In genomic region chr2:43787141-43787540, GRCm38 (mm10) we compare ENCODE assay signal across 9 mouse cellular contexts. TPM values are rescaled to one million over a fixed set of nuclear protein-coding genes. Genes with fewer than 3 reads are reported as not detected.
A peak's percentile ranks its signal among the peaks of the same experiment; 100 is the strongest.
DNase-seq lines count a peak whose midpoint lies in the region; ATAC-seq and TF ChIP-seq lines count a peak whose summit lies in the region.
"Had no signal": no experiment of that assay in that cellular context is flagged by ENCODE, and none has a peak within 500 bp of the region (broad histone marks: within the 10 kb centered on the region; RNA-seq: fewer than 3 reads in every experiment).

No protein-coding gene starts in this region.

- TF ChIP-seq CTCF in spleen, adult 2 months (IDR thresholded peaks at IDR 0.05; ENCODE audit: extremely low read depth, insufficient read depth, insufficient read length, insufficient replicate concordance): peak; percentile 29; the same call in 1 of the 2 replicates
- TF ChIP-seq CTCF in hindbrain, postnatal 0 days (IDR thresholded peaks at IDR 0.05; ENCODE audit: low read depth): peak; percentile 77

- ATAC-seq in hindbrain, postnatal 0 days: peak; percentile 88

- H3K4me3 ChIP-seq in spleen, adult 2 months (ENCODE audit: extremely low read depth, insufficient read depth, insufficient read length): no peak overlapping the region
- H3K4me3 ChIP-seq in embryonic facial prominence, embryonic 10.5 days: no peak overlapping the region
- no peak overlapping the region for H3K4me3 ChIP-seq in hindbrain, postnatal 0 days (ENCODE audit: low read length)
- H3K4me3 ChIP-seq: embryonic facial prominence, embryonic 13.5 days had no signal

- no peaks in the 10 kb centered on the region for H3K9me3 ChIP-seq in embryonic facial prominence, embryonic 10.5 days
- no peaks in the 10 kb centered on the region for H3K9me3 ChIP-seq in hindbrain, postnatal 0 days (ENCODE audit: low read length)
- H3K9me3 ChIP-seq: embryonic facial prominence, embryonic 13.5 days had no signal

- TF ChIP-seq POLR2A in spleen, adult 2 months (IDR thresholded peaks at IDR 0.05; ENCODE audit: low read depth, low read length): no peak

- WGBS in spleen, adult 2 months: 80% methylated on average over 12 of the region's 12 CpGs
- 51% methylated on average over 12 of the region's 12 CpGs for WGBS in embryonic facial prominence, embryonic 10.5 days
- WGBS in hindbrain, postnatal 0 days: 37% methylated on average over 12 of the region's 12 CpGs

- H3K27ac ChIP-seq in spleen, adult 2 months (ENCODE audit: insufficient read depth, low read length): no peak overlapping the region
- H3K27ac ChIP-seq in embryonic facial prominence, embryonic 10.5 days (replicated peaks): no peak overlapping the region
- no peak overlapping the region for H3K27ac ChIP-seq in hindbrain, postnatal 0 days
- H3K27ac ChIP-seq: embryonic facial prominence, embryonic 13.5 days had no signal

- H3K4me2 ChIP-seq in hindbrain, postnatal 0 days (ENCODE audit: low read depth, low read length): no peak overlapping the region
- H3K4me2 ChIP-seq: embryonic facial prominence, embryonic 13.5 days had no signal

- no peak overlapping the region for H3K9ac ChIP-seq in hindbrain, postnatal 0 days (replicated peaks; ENCODE audit: low read length)
- H3K9ac ChIP-seq: embryonic facial prominence, embryonic 13.5 days had no signal

- no peaks in the 10 kb centered on the region for H3K27me3 ChIP-seq in spleen, adult 2 months (ENCODE audit: control insufficient read depth, insufficient read depth, low read length)
- H3K27me3 ChIP-seq in embryonic facial prominence, embryonic 10.5 days (replicated peaks; ENCODE audit: low read depth, poor library complexity, severe bottlenecking): peaks cover 14% of the 10 kb centered on the region
- no peaks in the 10 kb centered on the region for H3K27me3 ChIP-seq in hindbrain, postnatal 0 days (ENCODE audit: insufficient read depth, low read length)

- H3K36me3 ChIP-seq in spleen, adult 2 months (ENCODE audit: control insufficient read depth, insufficient read depth, low read length): peaks cover 7% of the 10 kb centered on the region
- no peaks in the 10 kb centered on the region for H3K36me3 ChIP-seq in embryonic facial prominence, embryonic 10.5 days (replicated peaks)
- H3K36me3 ChIP-seq in hindbrain, postnatal 0 days (ENCODE audit: insufficient read depth, low read length): no peaks in the 10 kb centered on the region
- H3K36me3 ChIP-seq: embryonic facial prominence, embryonic 13.5 days had no signal

- DNase-seq in spleen, adult 2 months (ENCODE audit: low read depth in 1 of 2, low spot score in 2 of 2): no peak
- no peak for DNase-seq in spleen, postnatal 4 days (ENCODE audit: low spot score in 2 of 2)
- DNase-seq in adrenal gland, postnatal 36 days: peak; percentile 33 to 57
- peak; percentile 41 for DNase-seq in embryonic facial prominence, embryonic 10.5 days (ENCODE audit: low spot score)
- DNase-seq in hindbrain, postnatal 0 days (ENCODE audit: low spot score): peak; percentile 82
- DNase-seq in lung, postnatal 10 days: peak; percentile 52
- DNase-seq in right cerebral cortex, postnatal 14 days: peak; percentile 39
- no peak for DNase-seq in urinary bladder, postnatal 4 days (ENCODE audit: low spot score in 2 of 2)

- peaks cover 4% of the 10 kb centered on the region; the same call in 1 of the 2 replicates for H3K4me1 ChIP-seq in spleen, adult 2 months (ENCODE audit: control insufficient read depth, insufficient read depth, insufficient read length)
- H3K4me1 ChIP-seq in embryonic facial prominence, embryonic 10.5 days: peaks cover 23% of the 10 kb centered on the region
- H3K4me1 ChIP-seq in hindbrain, postnatal 0 days (ENCODE audit: insufficient read depth, low read length): no peaks in the 10 kb centered on the region

RNA-seq across cellular contexts. Expression of gene Arhgap15, which starts 38.5 kb away (rescaled TPM):
- polyA plus RNA-seq in spleen, adult 2 months (2012; rRNA removed): 4.2 and 4.8 TPM in 2 replicates
- 1 to 10 TPM; 1.7 to 3.3 TPM for total RNA-seq in adrenal gland, postnatal 36 days (2021)
- polyA plus RNA-seq in embryonic facial prominence, embryonic 10.5 days (2016; fragmentation: Nextera tagmentation; extraction: Ambion mirVana): 0.31 and 0.50 TPM in 2 replicates
- total RNA-seq in hindbrain, postnatal 0 days (2014; rRNA removed): 2.0 and 2.7 TPM in 2 replicates
- 4.0 and 4.3 TPM in 2 replicates for polyA plus RNA-seq in hindbrain, postnatal 0 days (2015; fragmentation: Nextera tagmentation; extraction: Ambion mirVana)

Comparison
In these comparisons a context has a peak if more than half of its experiments do, and no peak if none do; other contexts are left out.
1. DNase-seq: peak in adrenal gland, postnatal 36 days (2 of 2), embryonic facial prominence, embryonic 10.5 days (single experiment), hindbrain, postnatal 0 days (single experiment), lung, postnatal 10 days (single experiment) and right cerebral cortex, postnatal 14 days (single experiment); none in spleen, adult 2 months (0 of 2), spleen, postnatal 4 days (0 of 2) and urinary bladder, postnatal 4 days (0 of 2).